Mouse (Mus musculus) embryonic facial prominence, embryonic 13.5 days (tissue): ENCODE results near the gene Ptcd3. TPM values are rescaled to one million over a fixed set of nuclear protein-coding genes. Genes with fewer than 3 reads are reported as not detected.

Source experiments
- ATAC-seq: fragments of 200-750 bp; cut with Nextera tagmentation; 2 replicates; pipeline ENCODE4 v1.8.0; 2017; ENCODE audit warnings: low read depth; ENCODE audit not compliant: insufficient number of reproducible peaks, insufficient read depth, low FRiP score, low TSS enrichment
- H3K27ac ChIP-seq: fragments of 300-500 bp; sonication (generic); 2 replicates; pipeline ENCODE4 v1.5.1; 2015; ENCODE audit warnings: moderate library complexity, mild to moderate bottlenecking, inconsistent platforms
- H3K27me3 ChIP-seq: fragments of 300-500 bp; sonication (generic); 2 replicates; pipeline ENCODE4 v1.6.1; 2015; ENCODE audit warnings: mild to moderate bottlenecking, inconsistent platforms
- H3K36me3 ChIP-seq: fragments of 300-500 bp; sonication (generic); 2 replicates; pipeline ENCODE4 v1.6.1; 2015; ENCODE audit warnings: mild to moderate bottlenecking, inconsistent platforms
- H3K4me1 ChIP-seq: fragments of 300-500 bp; sonication (generic); 2 replicates; pipeline ENCODE4 v1.6.1; 2015; ENCODE audit warnings: inconsistent platforms
- H3K4me2 ChIP-seq: fragments of 300-500 bp; sonication (generic); 2 replicates; pipeline ENCODE4 v1.6.1; 2015; ENCODE audit warnings: moderate library complexity, mild to moderate bottlenecking, inconsistent platforms
- H3K4me3 ChIP-seq: fragments of 300-500 bp; sonication (generic); 2 replicates; pipeline ENCODE4 v1.5.1; 2015; ENCODE audit warnings: mild to moderate bottlenecking, inconsistent platforms
- H3K9ac ChIP-seq: fragments of 300-500 bp; sonication (generic); 2 replicates; pipeline ENCODE4 v1.6.1; 2015; ENCODE audit warnings: mild to moderate bottlenecking, inconsistent platforms
- H3K9me3 ChIP-seq: fragments of 300-500 bp; sonication (generic); 2 replicates; pipeline ENCODE4 v1.6.1; 2016; ENCODE audit warnings: inconsistent platforms
- WGBS: fragments of 180-500 bp; shearing (Covaris S2); methylation state at CpG from one replicate; pipeline ENCODE4 v1.1.7; 2015; ENCODE audit warnings: mixed read lengths; 5-methylcytosine and 5-hydroxymethylcytosine counted together
- polyA plus RNA-seq: library from polyadenylated mRNA; unstranded; fragments of >200 nt; fragmentation: Nextera tagmentation; extraction: Ambion mirVana; gene quantifications from 2 replicates; pipeline ENCODE4 v1.2.1, GENCODE M21; 2015

Ptcd3 gene
- polyA plus RNA-seq: 100 and 102 TPM in 2 replicates

DNA sequence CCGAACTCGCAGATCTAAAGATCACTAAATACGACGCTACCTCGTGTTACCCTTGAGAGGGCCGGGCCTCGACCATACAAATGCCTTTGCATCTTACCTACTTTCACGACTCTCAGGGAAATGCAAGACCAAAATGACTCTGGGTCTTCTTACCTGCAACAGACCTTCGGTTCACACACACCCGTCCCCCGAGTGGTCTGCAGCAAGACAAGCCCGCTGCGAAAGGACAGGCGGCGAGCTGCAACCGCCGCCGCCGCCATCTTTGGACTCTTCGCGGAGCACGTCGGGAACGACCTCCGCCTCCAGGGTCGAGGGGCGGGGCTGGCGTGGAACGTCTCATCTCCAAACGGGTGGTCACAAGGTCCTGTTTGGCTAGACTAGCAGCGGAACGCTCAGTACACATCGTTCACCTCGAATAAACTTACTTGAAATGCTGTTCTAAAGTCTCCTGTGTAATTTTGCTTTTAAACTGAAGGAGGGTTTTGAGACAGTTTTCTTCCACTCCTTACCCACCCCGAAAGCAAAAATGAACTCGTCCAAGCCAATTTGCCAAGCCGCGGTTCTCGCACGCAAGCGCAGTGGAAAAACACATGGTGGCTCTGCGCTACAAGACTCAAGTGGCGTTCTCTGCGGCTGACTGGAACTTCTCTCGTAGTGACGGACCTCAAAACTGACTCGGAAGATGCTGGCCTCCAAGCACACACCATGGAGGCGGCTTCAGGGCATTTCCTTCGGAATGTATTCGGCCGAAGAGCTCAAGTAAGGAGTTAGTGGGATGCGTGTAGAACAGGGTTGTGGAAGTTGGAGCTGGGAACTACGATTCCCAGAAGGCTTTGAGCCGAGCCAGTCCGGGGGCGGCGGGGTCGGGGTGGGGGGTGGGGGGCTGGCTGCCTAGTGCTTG lies at the start of gene Ptcd3, which contains the start of gene Polr1a:
TSS of gene Ptcd3 (minus strand) at position 270 of the 901 bp plus-strand sequence.
TSS of gene Polr1a (plus strand) at position 573 of the 901 bp plus-strand sequence.
- peak within 1 kb of the TSS; percentile 83 for H3K4me2 ChIP-seq
- H3K9me3 ChIP-seq: no peaks in the 10 kb centered on the region
- peak within 1 kb of the TSS; percentile 74 for H3K27ac ChIP-seq
- whole genome bisulfite sequencing: under 1% methylated on average over 58 of the region's 58 CpGs
- H3K4me1 ChIP-seq: peaks cover 17% of the 10 kb centered on the region
- no peaks in the 10 kb centered on the region for H3K27me3 ChIP-seq
- peak within 1 kb of the TSS; percentile 63 for H3K4me3 ChIP-seq
- peak within 1 kb of the TSS; percentile 77 for H3K9ac ChIP-seq
- H3K36me3 ChIP-seq: peaks cover 31% of the 10 kb centered on the region
- peak; percentile 85 for ATAC-seq

DNA sequence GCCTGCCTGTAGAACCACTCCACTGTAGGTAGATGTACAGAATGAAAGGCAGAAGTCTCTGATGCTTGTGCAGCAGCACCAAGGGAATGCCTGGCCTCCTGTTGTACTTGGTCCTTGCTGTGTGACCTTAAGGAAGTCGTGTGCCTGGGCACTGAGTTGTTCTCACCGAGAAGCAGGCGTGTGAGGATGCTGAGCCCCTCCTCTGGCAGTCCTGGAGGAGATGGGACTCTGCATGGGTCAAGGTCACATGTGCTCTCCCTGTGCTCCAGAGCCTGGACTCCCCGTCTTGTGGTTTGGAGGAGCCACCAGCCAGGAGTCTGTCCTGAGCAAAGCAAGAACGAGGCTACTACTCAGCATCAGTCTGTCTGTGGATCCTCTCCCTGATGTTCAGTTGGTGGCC lies 42.6 kb upstream of the Ptcd3 start:
- no peak overlapping the region for H3K4me2 ChIP-seq
- no peaks in the 10 kb centered on the region for H3K27me3 ChIP-seq
- H3K4me1 ChIP-seq: no peaks in the 10 kb centered on the region
- no peak for ATAC-seq
- WGBS: 92% methylated on average over 5 of the region's 5 CpGs
- no peaks in the 10 kb centered on the region for H3K9me3 ChIP-seq
- no peak overlapping the region for H3K4me3 ChIP-seq
- H3K36me3 ChIP-seq: peaks cover 76% of the 10 kb centered on the region
- no peak overlapping the region for H3K9ac ChIP-seq
- no peak overlapping the region for H3K27ac ChIP-seq

DNA sequence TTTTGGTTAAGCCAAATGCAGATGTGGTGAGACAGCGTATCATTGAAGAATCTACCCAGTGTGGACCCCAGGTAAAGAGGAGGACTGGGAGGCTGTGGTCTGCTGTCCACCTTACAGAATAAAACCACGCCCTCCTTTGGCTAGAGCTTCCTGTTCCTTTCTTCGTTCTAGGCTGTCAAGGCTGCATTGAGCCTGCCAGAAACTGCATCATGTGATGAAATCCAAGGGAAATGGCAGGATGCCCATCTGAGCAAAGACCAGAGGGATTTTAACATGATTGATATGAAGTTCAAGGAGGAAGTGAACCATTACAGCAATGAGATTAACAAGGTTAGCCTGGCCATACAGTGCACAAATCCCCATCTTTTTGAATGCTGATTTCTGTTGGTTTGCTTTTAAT lies 42.0 kb upstream of the Ptcd3 start:
- H3K9ac ChIP-seq: no peak overlapping the region
- WGBS: 85% methylated on average over 3 of the region's 3 CpGs
- no peaks in the 10 kb centered on the region for H3K27me3 ChIP-seq
- no peak overlapping the region for H3K4me3 ChIP-seq
- no peak for ATAC-seq
- no peaks in the 10 kb centered on the region for H3K4me1 ChIP-seq
- H3K36me3 ChIP-seq: peaks cover 80% of the 10 kb centered on the region
- H3K4me2 ChIP-seq: no peak overlapping the region
- no peaks in the 10 kb centered on the region for H3K9me3 ChIP-seq
- no peak overlapping the region for H3K27ac ChIP-seq

DNA sequence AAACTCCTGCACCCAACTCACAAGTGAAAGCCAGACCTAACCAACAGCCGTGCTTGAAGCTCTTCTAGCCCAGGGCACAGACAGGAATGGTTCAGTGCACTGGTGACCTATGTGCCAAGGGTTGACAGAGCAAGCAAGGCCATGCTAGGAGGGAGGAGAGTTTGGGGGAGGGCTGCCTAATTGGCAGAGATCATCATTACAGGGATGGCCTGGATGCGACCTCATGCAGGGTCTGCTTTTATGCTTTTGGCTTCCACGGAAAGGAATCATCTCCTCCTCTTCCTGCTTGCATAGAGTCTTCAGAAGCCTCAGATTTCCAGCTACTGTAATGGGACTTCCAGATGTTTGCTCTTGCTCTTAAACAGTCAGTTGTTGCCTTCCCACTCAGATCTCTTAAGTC lies 41.2 kb upstream of the Ptcd3 start:
- Histone ChIP-seq H3K9me3 (no peaks in the 10 kb centered on the region), H3K36me3 (peaks cover 78% of the 10 kb centered on the region), H3K4me2 (no peak overlapping the region), H3K4me1 (no peaks in the 10 kb centered on the region), H3K27ac (no peak overlapping the region), H3K4me3 (no peak overlapping the region), H3K27me3 (no peaks in the 10 kb centered on the region), H3K9ac (no peak overlapping the region)
- 65% methylated on average over 3 of the region's 3 CpGs for WGBS
- no peak for ATAC-seq

DNA sequence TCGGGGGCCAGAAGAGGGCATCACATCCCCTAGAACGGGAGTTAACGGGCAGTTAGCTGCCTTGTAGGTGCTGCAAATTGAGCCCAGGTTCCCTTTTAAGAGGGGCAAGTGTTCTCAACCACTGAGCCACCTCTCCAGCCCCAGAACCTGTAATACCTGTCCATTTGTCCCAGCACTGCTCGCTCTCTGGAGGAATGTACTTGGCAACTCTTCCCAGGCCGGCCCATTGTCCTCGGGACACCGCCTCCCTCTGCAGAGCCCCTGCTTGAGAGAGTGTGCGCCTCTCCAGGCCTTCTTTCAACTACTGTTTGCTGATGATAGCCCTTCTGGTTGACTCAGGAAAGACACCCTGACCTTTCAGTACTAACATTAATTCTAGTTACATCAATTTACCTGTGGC lies 37.6 kb upstream of the Ptcd3 start:
- Histone ChIP-seq H3K9ac (no peak overlapping the region), H3K9me3 (no peaks in the 10 kb centered on the region), H3K4me3 (no peak overlapping the region), H3K4me1 (0 out of 2 replicates have a peak, but pooled peaks cover 2% of the 10 kb centered on the region), H3K27ac (no peak overlapping the region), H3K36me3 (peaks cover 62% of the 10 kb centered on the region), H3K27me3 (no peaks in the 10 kb centered on the region), H3K4me2 (no peak overlapping the region)
- 91% methylated on average over 8 of the region's 8 CpGs for WGBS
- no peak for ATAC-seq

DNA sequence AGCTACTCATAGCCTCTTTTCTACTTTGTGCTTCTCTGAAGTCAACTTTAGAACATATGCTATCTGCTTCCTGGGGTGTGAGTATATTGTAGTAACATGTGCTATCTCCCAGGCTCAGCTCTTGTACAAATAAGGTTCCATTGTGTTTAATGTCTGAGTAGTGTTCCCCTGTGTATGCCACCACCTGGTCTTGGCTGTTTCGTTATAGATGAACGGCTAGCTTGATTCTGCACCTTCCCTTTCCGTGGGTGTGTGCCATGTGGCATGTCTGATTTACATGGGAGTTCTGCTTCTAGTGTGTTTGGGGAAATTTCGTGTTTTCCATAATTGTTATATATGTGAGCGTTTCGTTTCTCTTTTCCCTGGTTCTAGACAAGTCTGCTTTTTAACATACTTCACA lies 36.6 kb upstream of the Ptcd3 start:
- 90% methylated on average over 6 of the region's 6 CpGs for WGBS
- Histone ChIP-seq H3K9ac (no peak overlapping the region), H3K27me3 (no peaks in the 10 kb centered on the region), H3K4me2 (no peak overlapping the region), H3K27ac (no peak overlapping the region), H3K4me3 (no peak overlapping the region), H3K4me1 (peaks cover 11% of the 10 kb centered on the region), H3K36me3 (peaks cover 52% of the 10 kb centered on the region), H3K9me3 (no peaks in the 10 kb centered on the region)
- no peak for ATAC-seq

DNA sequence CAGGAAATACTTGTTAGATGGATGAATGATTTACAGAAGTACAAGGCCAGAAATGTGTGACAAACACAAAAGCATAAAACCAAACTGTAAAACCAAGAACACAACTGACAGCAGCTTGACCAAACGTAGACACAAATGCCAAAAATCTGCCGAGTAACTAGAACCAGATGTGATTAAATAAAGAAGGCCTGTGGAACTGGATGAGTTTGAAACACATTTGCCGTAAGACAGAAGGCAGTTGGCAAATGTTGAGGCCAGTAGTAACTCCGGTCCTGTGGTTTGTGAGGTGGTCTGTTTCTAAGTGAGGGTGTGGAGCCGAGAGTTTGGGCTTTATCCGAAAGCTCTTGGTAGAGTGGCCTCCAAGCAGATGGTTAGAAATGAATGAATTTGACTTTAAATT lies 32.4 kb upstream of the Ptcd3 start:
- peaks cover 14% of the 10 kb centered on the region for H3K4me1 ChIP-seq
- H3K9me3 ChIP-seq: no peaks in the 10 kb centered on the region
- no peak overlapping the region for H3K9ac ChIP-seq
- H3K36me3 ChIP-seq: peaks cover 51% of the 10 kb centered on the region
- ATAC-seq: no peak
- no peak overlapping the region for H3K4me3 ChIP-seq
- no peak overlapping the region for H3K4me2 ChIP-seq
- no peaks in the 10 kb centered on the region for H3K27me3 ChIP-seq
- 0 out of 2 replicates have a peak overlapping the region, but pooled peaks have one; percentile 24 for H3K27ac ChIP-seq
- 31% methylated on average over 6 of the region's 6 CpGs for WGBS

DNA sequence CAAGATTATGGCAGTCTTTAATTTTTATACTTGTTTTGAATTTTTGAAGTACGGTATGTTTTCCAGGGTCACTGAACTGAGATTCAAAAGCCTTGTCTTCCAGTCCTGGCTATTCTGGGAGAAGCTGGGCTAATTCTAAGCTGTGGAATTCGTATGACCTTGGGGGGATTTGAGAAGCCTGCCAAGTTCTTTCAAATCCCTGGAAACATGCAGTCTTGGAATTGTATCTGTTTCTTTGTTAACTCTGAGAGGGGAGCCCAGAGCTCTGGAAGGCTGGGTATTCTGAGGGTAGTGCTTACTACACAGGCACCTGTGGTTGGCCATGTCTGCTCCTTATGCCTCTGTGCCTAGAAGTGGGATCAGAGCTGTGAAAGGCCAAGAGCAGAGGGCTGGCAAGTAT lies 27.2 kb upstream of the Ptcd3 start:
- Histone ChIP-seq H3K27ac (no peak overlapping the region), H3K4me3 (no peak overlapping the region), H3K27me3 (no peaks in the 10 kb centered on the region), H3K4me1 (peaks cover 18% of the 10 kb centered on the region), H3K36me3 (peaks cover 69% of the 10 kb centered on the region), H3K4me2 (no peak overlapping the region), H3K9me3 (no peaks in the 10 kb centered on the region), H3K9ac (no peak overlapping the region)
- 62% methylated on average over 2 of the region's 2 CpGs for WGBS
- ATAC-seq: no peak

DNA sequence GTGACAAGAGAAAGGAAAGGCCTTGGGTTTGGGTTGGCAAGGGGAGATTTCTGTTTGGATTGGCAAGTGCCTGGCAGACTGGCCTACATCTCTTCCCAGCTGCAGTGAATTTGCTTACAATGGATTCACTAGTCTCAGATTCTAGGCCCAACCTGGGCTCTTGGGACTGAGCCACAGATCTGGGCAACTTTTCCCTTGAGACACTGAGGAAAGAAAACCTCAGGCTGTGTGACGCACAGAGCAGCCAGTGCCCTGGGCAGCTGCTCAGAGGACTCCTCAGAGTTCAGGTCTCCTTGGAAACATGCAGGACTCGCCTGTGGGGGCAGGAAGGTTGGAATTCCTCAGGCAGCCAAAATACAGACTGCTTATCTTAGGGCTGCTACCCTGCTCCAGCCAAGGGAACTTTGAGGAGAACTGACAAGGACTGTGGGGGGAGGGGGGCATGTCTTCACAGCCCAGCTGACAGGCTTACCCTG lies 25.6 kb upstream of the Ptcd3 start:
- Histone ChIP-seq H3K36me3 (peaks cover 86% of the 10 kb centered on the region), H3K9ac (0 out of 2 replicates have a peak overlapping the region, but pooled peaks have one; percentile 7), H3K27ac (peak overlapping the region; percentile 28; the same call in 1 of the 2 replicates), H3K9me3 (no peaks in the 10 kb centered on the region), H3K4me3 (no peak overlapping the region), H3K4me2 (no peak overlapping the region), H3K27me3 (no peaks in the 10 kb centered on the region), H3K4me1 (peaks cover 10% of the 10 kb centered on the region)
- no peak for ATAC-seq
- WGBS: 46% methylated on average over 2 of the region's 2 CpGs

DNA sequence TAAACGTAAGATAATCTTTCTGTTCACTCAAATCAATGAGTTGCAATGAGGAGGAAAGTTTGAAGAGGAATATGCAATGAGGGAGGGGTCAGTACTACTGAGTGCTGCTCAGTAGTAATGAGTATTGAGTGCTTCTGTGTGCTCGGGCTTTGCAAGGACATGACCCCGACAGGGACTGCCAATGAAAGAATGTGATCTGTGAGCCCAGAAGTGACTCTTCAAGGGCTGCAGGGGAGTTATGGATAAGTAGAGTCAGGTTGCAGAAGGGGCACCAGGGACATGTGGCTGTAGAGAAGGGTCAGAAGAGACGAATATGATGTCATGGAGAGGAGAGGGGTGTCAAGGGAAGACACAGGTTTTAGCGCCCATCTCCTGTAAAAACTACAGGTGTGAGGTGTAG lies 23.8 kb upstream of the Ptcd3 start:
- H3K4me3 ChIP-seq: no peak overlapping the region
- ATAC-seq: no peak
- H3K27ac ChIP-seq: no peak overlapping the region
- no peaks in the 10 kb centered on the region for H3K27me3 ChIP-seq
- 73% methylated on average over 5 of the region's 5 CpGs for WGBS
- H3K9ac ChIP-seq: no peak overlapping the region
- no peak overlapping the region for H3K4me2 ChIP-seq
- H3K36me3 ChIP-seq: peaks cover 83% of the 10 kb centered on the region
- H3K9me3 ChIP-seq: no peaks in the 10 kb centered on the region
- peaks cover 10% of the 10 kb centered on the region for H3K4me1 ChIP-seq

DNA sequence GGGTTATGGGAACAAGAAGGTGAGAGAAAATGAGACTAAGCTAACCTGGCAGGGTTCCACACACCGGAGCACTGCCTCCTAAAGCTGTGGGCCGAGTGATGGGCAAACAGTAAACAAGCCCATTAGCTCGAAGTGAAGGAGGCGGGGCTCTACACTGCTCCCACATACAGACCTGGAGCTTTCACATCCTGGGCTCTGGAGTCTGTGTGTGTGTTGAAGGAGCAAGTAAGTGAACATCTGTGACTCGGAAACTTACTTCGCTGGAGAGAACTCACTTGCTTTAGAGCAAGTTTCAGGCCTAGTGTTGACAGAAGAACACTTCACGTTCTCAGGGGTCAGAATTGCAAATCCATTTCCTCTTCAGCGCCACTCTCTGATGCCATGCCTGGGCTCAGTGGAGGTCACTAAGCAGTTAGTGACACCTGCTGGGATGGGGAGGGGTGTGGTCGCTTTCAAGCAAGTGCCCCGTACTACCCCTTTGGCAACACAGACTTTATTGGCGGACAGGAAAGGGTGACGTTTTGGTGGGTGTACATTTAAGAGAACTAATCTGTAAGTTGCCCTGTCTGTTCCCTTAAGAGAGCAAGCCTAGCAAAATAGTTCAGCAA lies 22.4 kb upstream of the Ptcd3 start:
- Histone ChIP-seq H3K4me1 (peaks cover 9% of the 10 kb centered on the region), H3K4me2 (no peak overlapping the region), H3K27me3 (no peaks in the 10 kb centered on the region), H3K9me3 (no peaks in the 10 kb centered on the region), H3K9ac (no peak overlapping the region), H3K36me3 (peaks cover 82% of the 10 kb centered on the region), H3K4me3 (no peak overlapping the region), H3K27ac (no peak overlapping the region)
- ATAC-seq: no peak
- 91% methylated on average over 12 of the region's 12 CpGs for WGBS
